Mouse (Mus musculus) neutrophil, adult 83 days (primary cell): ENCODE results near the gene Hpgds. TPM values are rescaled to one million over a fixed set of nuclear protein-coding genes. Genes with fewer than 3 reads are reported as not detected.

Experiments
- total RNA-seq, 2 experiments: library from RNA; stranded (reverse); gene quantifications; one replicate each; pipeline ENCODE4 v1.2.4; 2023

The Hpgds gene
- 1 to 10 TPM; 2.5 to 2.7 TPM for total RNA-seq

DNA sequence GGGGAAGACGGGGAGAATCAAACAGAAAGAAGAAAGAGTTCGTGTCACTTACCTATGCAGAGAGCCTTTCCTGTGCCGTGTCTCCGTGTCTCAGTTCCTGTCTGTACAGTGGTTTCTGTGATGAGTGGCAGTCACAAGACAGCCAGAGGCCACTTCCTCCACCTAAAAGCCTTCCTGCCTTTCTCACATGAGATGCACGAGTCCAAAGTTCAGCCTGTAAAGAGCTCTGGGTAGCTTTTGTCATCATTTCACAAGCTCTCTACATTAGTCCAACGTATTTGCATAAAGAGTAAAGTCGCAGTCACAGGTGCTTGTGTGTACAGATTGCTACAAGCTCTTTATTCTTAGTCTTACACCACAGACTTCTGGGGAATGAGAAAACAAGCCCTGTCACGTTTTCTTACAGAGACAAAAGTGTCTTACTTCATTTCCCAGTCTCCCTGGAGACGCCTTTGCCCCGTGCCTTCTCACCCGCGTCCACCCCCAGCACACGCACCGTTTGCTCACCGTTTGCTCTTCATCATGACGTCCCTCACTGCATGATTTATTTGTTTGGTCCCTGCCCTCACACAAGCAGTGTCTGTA is at the start of gene Hpgds:
TSS of gene Hpgds (minus strand) at position 288 of the 585 bp plus-strand sequence.

Other genes starting within 250 kb of the Hpgds start
- gene Smarcad1, start 102.3 kb downstream of the Hpgds start, total RNA-seq: 10 to 100 TPM; 25.5 to 28.2 TPM
- not detected for gene C130060K24Rik, start 236.2 kb upstream of the Hpgds start, total RNA-seq